Mouse (Mus musculus) intestine, postnatal 0 days (tissue): ENCODE results near the gene Capg. TPM values are rescaled to one million over a fixed set of nuclear protein-coding genes. Genes with fewer than 3 reads are reported as not detected.
A peak's percentile ranks its signal among the peaks of the same experiment; 100 is the strongest.

ENCODE experiments used
- ATAC-seq: fragments of 200-750 bp; cut with Nextera tagmentation; 2 replicates; pipeline ENCODE4 v1.8.0; 2017; ENCODE audit warnings: mild to moderate bottlenecking, moderate TSS enrichment, moderate library complexity
- H3K27ac ChIP-seq: fragments of 300-500 bp; sonication (generic); 2 replicates; pipeline ENCODE4 v1.5.1; 2014; ENCODE audit warnings: mild to moderate bottlenecking, low read depth, low read length, moderate library complexity
- H3K27me3 ChIP-seq: fragments of 300-500 bp; sonication (generic); replicated peaks from 2 replicates; pipeline ENCODE4 v1.6.1; 2014; ENCODE audit warnings: low read length, mixed read lengths; ENCODE audit not compliant: control insufficient read depth, insufficient read depth
- H3K36me3 ChIP-seq: fragments of 300-500 bp; sonication (generic); 2 replicates; pipeline ENCODE4 v1.6.1; 2014; ENCODE audit warnings: mild to moderate bottlenecking, moderate library complexity; ENCODE audit not compliant: control insufficient read depth, insufficient read depth
- H3K4me1 ChIP-seq: fragments of 300-500 bp; sonication (generic); replicated peaks from 2 replicates; pipeline ENCODE4 v1.6.1; 2014; ENCODE audit warnings: antibody characterized with exemption, low read length, mixed read lengths; ENCODE audit not compliant: control insufficient read depth, insufficient read depth
- H3K4me2 ChIP-seq: fragments of 300-500 bp; sonication (generic); replicated peaks from 2 replicates; pipeline ENCODE4 v1.6.1; 2014; ENCODE audit warnings: low read depth, mild to moderate bottlenecking, moderate library complexity
- H3K4me3 ChIP-seq: fragments of 300-500 bp; sonication (generic); 2 replicates; pipeline ENCODE4 v1.5.1; 2014; ENCODE audit warnings: low read depth, low read length
- H3K9ac ChIP-seq: fragments of 300-500 bp; sonication (generic); 2 replicates; pipeline ENCODE4 v1.6.1; 2014; ENCODE audit warnings: mild to moderate bottlenecking, low read depth, low read length
- H3K9me3 ChIP-seq: fragments of 300-500 bp; sonication (generic); 2 replicates; pipeline ENCODE4 v1.6.1; 2016; ENCODE audit warnings: mixed run types; ENCODE audit not compliant: control insufficient read depth
- CTCF ChIP-seq: sonication (generic); IDR thresholded peaks from 2 replicates; pipeline ENCODE4 v1.5.1; 2016; ENCODE audit warnings: low read depth, mild to moderate bottlenecking, control low read depth, antibody characterized with exemption, moderate library complexity
- WGBS: fragments of 180-500 bp; shearing (Covaris S2); extraction: QIAGEN DNeasy Blood & Tissue Kit; methylation state at CpG from one replicate; pipeline ENCODE4 v1.1.7; 2014; 5-methylcytosine and 5-hydroxymethylcytosine counted together
- polyA plus RNA-seq: library from polyadenylated mRNA; unstranded; fragments of >200 nt; fragmentation: Nextera tagmentation; extraction: Ambion mirVana; gene quantifications from 2 replicates; pipeline ENCODE4 v1.2.1, GENCODE M21; 2015

The Capg gene
- polyA plus RNA-seq, 1 experiment from 2014 or later = 28.5 TPM

- no peak overlapping the region for H3K4me3 ChIP-seq
- H3K9me3 ChIP-seq = no peaks in the 10 kb centered on the region
- no peaks in the 10 kb centered on the region for H3K27me3 ChIP-seq
- TF ChIP-seq CTCF = peak; percentile 93
- H3K27ac ChIP-seq = no peak overlapping the region
- no peaks in the 10 kb centered on the region for H3K36me3 ChIP-seq
- no peaks in the 10 kb centered on the region for H3K4me1 ChIP-seq
- WGBS = 4% methylated on average over 9 of the region's 9 CpGs
- H3K9ac ChIP-seq = no peak overlapping the region
- H3K4me2 ChIP-seq = peak overlapping the region; percentile 43; the same call in 1 of the 2 replicates
- ATAC-seq = no peak
Observed at GRCm38 (mm10) chr6:72535165-72535564, 9.0 kb upstream of the Capg start.

DNA sequence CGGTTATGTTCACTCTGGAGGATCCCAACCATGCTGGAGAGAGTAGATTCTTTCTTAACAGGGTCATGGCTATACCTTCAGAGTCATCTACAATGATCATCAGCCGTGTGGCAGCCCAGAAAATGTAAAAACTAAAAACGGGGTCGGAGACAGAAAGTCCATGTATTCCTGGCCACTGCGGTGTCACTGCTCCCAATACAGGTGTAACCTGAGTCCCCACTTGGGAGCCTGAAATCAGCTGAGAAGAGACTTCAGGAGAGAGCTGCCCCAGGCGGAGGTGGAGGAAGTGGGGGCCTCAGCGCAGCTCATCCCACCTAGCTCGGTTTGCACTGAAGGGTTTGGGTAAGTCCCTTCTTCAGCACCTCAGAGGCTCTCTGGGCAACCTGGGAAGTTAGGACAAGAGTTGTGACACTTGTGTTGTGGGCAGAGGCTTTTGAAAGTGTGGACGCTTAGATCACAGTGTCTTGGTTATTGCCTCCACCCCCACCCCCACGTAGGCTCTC lies 6.1 kb upstream of the Capg start:
- WGBS = 52% methylated on average over 10 of the region's 10 CpGs
- H3K36me3 ChIP-seq = no peaks in the 10 kb centered on the region
- H3K27me3 ChIP-seq = no peaks in the 10 kb centered on the region
- peak overlapping the region; percentile 47 for H3K4me3 ChIP-seq
- no peak for TF ChIP-seq CTCF
- peak overlapping the region; percentile 83 for H3K4me2 ChIP-seq
- no peaks in the 10 kb centered on the region for H3K9me3 ChIP-seq
- ATAC-seq = peak; percentile 7; the same call in 1 of the 2 replicates
- H3K9ac ChIP-seq = peak overlapping the region; percentile 58
- no peaks in the 10 kb centered on the region for H3K4me1 ChIP-seq
- H3K27ac ChIP-seq = no peak overlapping the region

DNA sequence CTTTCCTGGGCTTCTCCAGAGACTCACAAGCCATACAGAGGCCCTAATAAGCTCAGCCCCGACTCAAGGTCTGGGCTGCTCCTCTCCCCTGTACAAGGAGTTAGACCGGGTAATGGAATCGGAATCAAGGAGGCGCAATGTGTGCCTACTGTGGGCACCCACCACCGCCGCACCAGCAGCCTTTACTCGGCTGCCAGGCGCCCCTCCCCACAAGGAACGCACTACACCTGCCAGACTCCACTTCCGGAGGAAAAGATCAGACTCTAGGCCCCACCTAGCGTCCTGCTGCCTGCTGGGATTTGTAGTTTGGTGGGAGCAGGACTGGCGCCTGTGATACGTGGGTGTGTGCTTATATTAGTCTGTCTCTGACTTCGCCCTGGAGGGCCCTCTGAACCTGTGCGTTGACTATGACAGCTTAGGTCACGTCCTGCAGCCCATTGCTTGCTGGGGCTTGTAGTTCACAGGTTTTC lies 5.6 kb upstream of the Capg start:
- 3% methylated on average over 16 of the region's 16 CpGs for WGBS
- ATAC-seq = peak; percentile 98
- Histone ChIP-seq H3K4me2 (peak overlapping the region; percentile 83), H3K4me1 (no peaks in the 10 kb centered on the region), H3K4me3 (peak overlapping the region; percentile 47), H3K9ac (peak overlapping the region; percentile 58), H3K9me3 (no peaks in the 10 kb centered on the region), H3K36me3 (no peaks in the 10 kb centered on the region), H3K27me3 (no peaks in the 10 kb centered on the region), H3K27ac (no peak overlapping the region)
- TF ChIP-seq CTCF = peak; percentile 37; the same call in 1 of the 2 replicates

DNA sequence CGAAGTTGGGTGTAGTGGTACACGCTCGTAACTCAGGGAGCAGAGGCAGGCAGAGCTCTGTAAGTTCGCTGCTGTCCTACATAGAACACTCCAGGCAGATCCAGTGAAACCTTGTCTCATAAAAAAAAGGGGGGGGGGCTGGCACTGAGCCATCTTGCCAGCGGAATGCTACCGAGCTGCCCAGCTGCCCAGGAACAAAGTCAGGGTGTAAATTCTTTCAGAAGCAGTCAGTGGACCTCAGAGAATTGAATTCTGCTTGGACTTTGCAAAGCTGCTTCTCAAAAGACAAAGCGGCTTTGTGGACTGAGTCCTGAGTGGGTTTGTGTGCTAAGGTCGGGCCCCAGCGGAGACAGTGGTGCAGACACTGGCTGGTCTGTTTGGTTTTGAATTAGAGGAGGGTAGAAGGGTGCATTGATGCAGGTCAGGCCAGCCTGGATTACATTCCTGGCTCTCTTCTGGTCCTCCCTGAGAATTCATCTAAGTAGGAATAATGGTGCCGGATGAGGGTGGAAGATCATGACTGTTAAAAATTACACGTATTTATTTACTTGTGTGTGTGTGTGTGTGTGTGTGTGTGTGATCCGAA lies 833 bp upstream of the Capg start:
- no peak for TF ChIP-seq CTCF
- no peaks in the 10 kb centered on the region for H3K9me3 ChIP-seq
- no peaks in the 10 kb centered on the region for H3K36me3 ChIP-seq
- H3K4me2 ChIP-seq = no peak overlapping the region
- no peak overlapping the region for H3K27ac ChIP-seq
- H3K4me3 ChIP-seq = no peak overlapping the region
- ATAC-seq = no peak
- WGBS = 78% methylated on average over 12 of the region's 12 CpGs
- no peaks in the 10 kb centered on the region for H3K27me3 ChIP-seq
- no peaks in the 10 kb centered on the region for H3K4me1 ChIP-seq
- H3K9ac ChIP-seq = no peak overlapping the region

DNA sequence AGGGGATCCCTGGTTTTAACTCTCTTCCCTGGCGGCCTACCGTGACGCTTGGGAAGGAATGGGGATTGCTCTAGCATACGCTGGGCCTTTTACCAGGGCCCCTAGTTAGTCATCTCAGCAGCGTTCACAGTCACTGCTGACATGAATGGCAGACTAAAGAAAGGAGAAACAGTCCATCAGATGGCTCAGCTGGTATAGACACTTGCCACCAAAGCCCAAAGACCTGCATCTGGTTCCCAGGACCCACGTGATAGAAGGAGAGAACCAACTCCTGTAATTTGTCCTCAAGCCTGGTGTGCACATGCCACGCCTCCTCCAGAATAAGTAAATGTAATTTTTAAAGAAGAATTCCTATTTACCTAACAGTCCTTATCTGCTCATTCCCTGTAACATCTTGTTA lies 1.2 kb downstream of the Capg start:
- TF ChIP-seq CTCF = no peak
- H3K4me3 ChIP-seq = no peak overlapping the region
- no peaks in the 10 kb centered on the region for H3K36me3 ChIP-seq
- no peak overlapping the region for H3K4me2 ChIP-seq
- no peaks in the 10 kb centered on the region for H3K27me3 ChIP-seq
- WGBS = 72% methylated on average over 7 of the region's 7 CpGs
- H3K9me3 ChIP-seq = no peaks in the 10 kb centered on the region
- ATAC-seq = no peak
- no peak overlapping the region for H3K27ac ChIP-seq
- H3K4me1 ChIP-seq = peaks cover 19% of the 10 kb centered on the region
- no peak overlapping the region for H3K9ac ChIP-seq

DNA sequence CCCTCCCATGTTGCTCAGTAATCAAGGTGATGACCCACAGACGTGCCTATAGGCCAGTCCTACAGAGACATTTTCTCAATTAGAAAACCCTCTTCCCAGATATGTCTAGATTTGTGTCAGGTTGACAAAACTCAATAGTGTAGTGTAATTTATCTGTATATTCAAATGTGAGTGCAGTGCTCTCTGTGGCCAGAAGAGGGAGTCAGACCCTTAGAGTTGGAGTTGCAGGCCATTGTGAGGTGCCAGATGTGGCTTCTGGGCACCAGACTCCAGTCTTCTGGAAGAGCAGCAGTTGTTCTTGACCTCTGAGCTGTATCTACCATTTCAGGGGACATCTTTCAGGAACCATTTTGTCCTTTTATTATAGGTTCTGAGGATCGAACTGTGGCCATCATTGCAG lies 2.9 kb downstream of the Capg start:
- H3K9me3 ChIP-seq = no peaks in the 10 kb centered on the region
- peak; percentile 25; the same call in 1 of the 2 replicates for TF ChIP-seq CTCF
- H3K4me1 ChIP-seq = peaks cover 19% of the 10 kb centered on the region
- no peak for ATAC-seq
- H3K36me3 ChIP-seq = no peaks in the 10 kb centered on the region
- 93% methylated on average over 2 of the region's 2 CpGs for WGBS
- no peak overlapping the region for H3K4me2 ChIP-seq
- H3K9ac ChIP-seq = no peak overlapping the region
- H3K27ac ChIP-seq = no peak overlapping the region
- H3K27me3 ChIP-seq = no peaks in the 10 kb centered on the region
- no peak overlapping the region for H3K4me3 ChIP-seq
